Mouse (Mus musculus): Measurements from ENCODE around the gene Supt3. TPM values are rescaled to one million over a fixed set of nuclear protein-coding genes. Genes with fewer than 3 reads are reported as not detected.

The Supt3 gene
- polyA plus RNA-seq, 1 experiment from 2014 or later: 20.4 TPM

- Histone ChIP-seq H3K27ac (ENCODE audit: low read length) (no peak overlapping the region), H3K4me3 (ENCODE audit: low read length) (no peak overlapping the region), H3K4me1 (replicated peaks; ENCODE audit: control insufficient read depth, insufficient read depth, low read length) (no peaks in the 10 kb centered on the region), H3K27me3 (ENCODE audit: control insufficient read depth, insufficient read depth, low read depth, low read length) (no peaks in the 10 kb centered on the region), H3K36me3 (ENCODE audit: control insufficient read depth, insufficient read depth, low read length) (no peaks in the 10 kb centered on the region), H3K9ac (ENCODE audit: low read length) (no peak overlapping the region), H3K4me2 (ENCODE audit: low read depth, low read length) (no peak overlapping the region), H3K9me3 (ENCODE audit: control insufficient read depth, low read length) (no peaks in the 10 kb centered on the region)
- ATAC-seq (ENCODE audit: low read depth): no peak
- 59% methylated on average over 7 of the region's 7 CpGs for WGBS
Observed at GRCm38 (mm10) chr17:45101064-45101463, 324.1 kb downstream of the Supt3 start.

- H3K4me2 ChIP-seq (ENCODE audit: low read depth, low read length): no peak overlapping the region
- H3K27me3 ChIP-seq (ENCODE audit: control insufficient read depth, insufficient read depth, low read depth, low read length): no peaks in the 10 kb centered on the region
- no peaks in the 10 kb centered on the region for H3K9me3 ChIP-seq (ENCODE audit: control insufficient read depth, low read length)
- H3K27ac ChIP-seq (ENCODE audit: low read length): no peak overlapping the region
- H3K9ac ChIP-seq (ENCODE audit: low read length): no peak overlapping the region
- H3K36me3 ChIP-seq (ENCODE audit: control insufficient read depth, insufficient read depth, low read length): no peaks in the 10 kb centered on the region
- no peak overlapping the region for H3K4me3 ChIP-seq (ENCODE audit: low read length)
- ATAC-seq (ENCODE audit: low read depth): no peak
- peaks cover 18% of the 10 kb centered on the region for H3K4me1 ChIP-seq (replicated peaks; ENCODE audit: control insufficient read depth, insufficient read depth, low read length)
- 36% methylated on average over 3 of the region's 3 CpGs for WGBS
Observed at GRCm38 (mm10) chr17:45115386-45115785, 338.4 kb downstream of the Supt3 start.

- H3K9me3 ChIP-seq (ENCODE audit: control insufficient read depth, low read length): no peaks in the 10 kb centered on the region
- H3K36me3 ChIP-seq (ENCODE audit: control insufficient read depth, insufficient read depth, low read length): no peaks in the 10 kb centered on the region
- H3K27me3 ChIP-seq (ENCODE audit: control insufficient read depth, insufficient read depth, low read depth, low read length): no peaks in the 10 kb centered on the region
- WGBS: 39% methylated on average over 12 of the region's 12 CpGs
- peak; percentile 71 for ATAC-seq (ENCODE audit: low read depth)
- peak overlapping the region; percentile 50; the same call in 1 of the 2 replicates for H3K4me2 ChIP-seq (ENCODE audit: low read depth, low read length)
- no peak overlapping the region for H3K27ac ChIP-seq (ENCODE audit: low read length)
- H3K4me3 ChIP-seq (ENCODE audit: low read length): no peak overlapping the region
- no peak overlapping the region for H3K9ac ChIP-seq (ENCODE audit: low read length)
- H3K4me1 ChIP-seq (replicated peaks; ENCODE audit: control insufficient read depth, insufficient read depth, low read length): peaks cover 11% of the 10 kb centered on the region; the same call in 1 of the 2 replicates
Observed at GRCm38 (mm10) chr17:45118565-45119471, 341.9 kb downstream of the Supt3 start.

GRCm38 (mm10) chr17:45119609-45120201, 342.8 kb downstream of the Supt3 start:
- ATAC-seq (ENCODE audit: low read depth): peak; percentile 64
- Histone ChIP-seq H3K4me1 (replicated peaks; ENCODE audit: control insufficient read depth, insufficient read depth, low read length) (peaks cover 11% of the 10 kb centered on the region; the same call in 1 of the 2 replicates), H3K27ac (ENCODE audit: low read length) (no peak overlapping the region), H3K4me2 (ENCODE audit: low read depth, low read length) (peak overlapping the region; percentile 50), H3K9ac (ENCODE audit: low read length) (0 out of 2 replicates have a peak overlapping the region, but pooled peaks have one; percentile 38), H3K4me3 (ENCODE audit: low read length) (peak overlapping the region; percentile 13), H3K36me3 (ENCODE audit: control insufficient read depth, insufficient read depth, low read length) (no peaks in the 10 kb centered on the region), H3K9me3 (ENCODE audit: control insufficient read depth, low read length) (no peaks in the 10 kb centered on the region), H3K27me3 (ENCODE audit: control insufficient read depth, insufficient read depth, low read depth, low read length) (no peaks in the 10 kb centered on the region)
- WGBS: 43% methylated on average over 18 of the region's 18 CpGs

GRCm38 (mm10) chr17:45123856-45124255, 346.9 kb downstream of the Supt3 start:
- no peaks in the 10 kb centered on the region for H3K9me3 ChIP-seq (ENCODE audit: control insufficient read depth, low read length)
- 88% methylated on average over 3 of the region's 3 CpGs for WGBS
- H3K27me3 ChIP-seq (ENCODE audit: control insufficient read depth, insufficient read depth, low read depth, low read length): no peaks in the 10 kb centered on the region
- ATAC-seq (ENCODE audit: low read depth): no peak
- H3K27ac ChIP-seq (ENCODE audit: low read length): no peak overlapping the region
- no peak overlapping the region for H3K9ac ChIP-seq (ENCODE audit: low read length)
- H3K36me3 ChIP-seq (ENCODE audit: control insufficient read depth, insufficient read depth, low read length): no peaks in the 10 kb centered on the region
- H3K4me3 ChIP-seq (ENCODE audit: low read length): no peak overlapping the region
- no peak overlapping the region for H3K4me2 ChIP-seq (ENCODE audit: low read depth, low read length)
- H3K4me1 ChIP-seq (replicated peaks; ENCODE audit: control insufficient read depth, insufficient read depth, low read length): peaks cover 9% of the 10 kb centered on the region; the same call in 1 of the 2 replicates

- H3K9me3 ChIP-seq (ENCODE audit: control insufficient read depth, low read length): no peaks in the 10 kb centered on the region
- H3K4me3 ChIP-seq (ENCODE audit: low read length): no peak overlapping the region
- no peaks in the 10 kb centered on the region for H3K4me1 ChIP-seq (replicated peaks; ENCODE audit: control insufficient read depth, insufficient read depth, low read length)
- no peaks in the 10 kb centered on the region for H3K27me3 ChIP-seq (ENCODE audit: control insufficient read depth, insufficient read depth, low read depth, low read length)
- H3K9ac ChIP-seq (ENCODE audit: low read length): no peak overlapping the region
- ATAC-seq (ENCODE audit: low read depth): no peak
- 89% methylated on average over 4 of the region's 4 CpGs for WGBS
- H3K27ac ChIP-seq (ENCODE audit: low read length): no peak overlapping the region
- no peaks in the 10 kb centered on the region for H3K36me3 ChIP-seq (ENCODE audit: control insufficient read depth, insufficient read depth, low read length)
- no peak overlapping the region for H3K4me2 ChIP-seq (ENCODE audit: low read depth, low read length)
Observed at GRCm38 (mm10) chr17:45128611-45129010, 351.7 kb downstream of the Supt3 start.

GRCm38 (mm10) chr17:45133501-45134400, 356.8 kb downstream of the Supt3 start:
- Histone ChIP-seq H3K36me3 (ENCODE audit: control insufficient read depth, insufficient read depth, low read length) (no peaks in the 10 kb centered on the region), H3K9me3 (ENCODE audit: control insufficient read depth, low read length) (no peaks in the 10 kb centered on the region), H3K4me3 (ENCODE audit: low read length) (no peak overlapping the region), H3K4me1 (replicated peaks; ENCODE audit: control insufficient read depth, insufficient read depth, low read length) (no peaks in the 10 kb centered on the region), H3K27ac (ENCODE audit: low read length) (no peak overlapping the region), H3K27me3 (ENCODE audit: control insufficient read depth, insufficient read depth, low read depth, low read length) (no peaks in the 10 kb centered on the region), H3K9ac (ENCODE audit: low read length) (no peak overlapping the region), H3K4me2 (ENCODE audit: low read depth, low read length) (no peak overlapping the region)
- WGBS: 85% methylated on average over 10 of the region's 10 CpGs
- no peak for ATAC-seq (ENCODE audit: low read depth)

GRCm38 (mm10) chr17:45136491-45136890, 359.5 kb downstream of the Supt3 start:
- WGBS: 82% methylated on average over 6 of the region's 6 CpGs
- H3K27me3 ChIP-seq (ENCODE audit: control insufficient read depth, insufficient read depth, low read depth, low read length): no peaks in the 10 kb centered on the region
- no peak overlapping the region for H3K27ac ChIP-seq (ENCODE audit: low read length)
- no peak overlapping the region for H3K4me3 ChIP-seq (ENCODE audit: low read length)
- H3K9ac ChIP-seq (ENCODE audit: low read length): no peak overlapping the region
- no peak for ATAC-seq (ENCODE audit: low read depth)
- H3K4me2 ChIP-seq (ENCODE audit: low read depth, low read length): no peak overlapping the region
- H3K9me3 ChIP-seq (ENCODE audit: control insufficient read depth, low read length): no peaks in the 10 kb centered on the region
- no peaks in the 10 kb centered on the region for H3K4me1 ChIP-seq (replicated peaks; ENCODE audit: control insufficient read depth, insufficient read depth, low read length)
- H3K36me3 ChIP-seq (ENCODE audit: control insufficient read depth, insufficient read depth, low read length): no peaks in the 10 kb centered on the region

Measured in lung, embryonic 16.5 days (tissue).